Mouse (Mus musculus) left cerebral cortex, adult 18-20 months (tissue): ENCODE data around the gene Zbtb17. TPM values are rescaled to one million over a fixed set of nuclear protein-coding genes. Genes with fewer than 3 reads are reported as not detected.
A peak's percentile ranks its signal among the peaks of the same experiment; 100 is the strongest.

Source experiments
- DNase-seq, 2 experiments: peaks; one replicate each; pipeline ENCODE4 v3.0.0; 2021 to 2022; ENCODE audit warnings: low spot score in 2 of 2, mixed read lengths in 1 of 2
- total RNA-seq, 2 experiments: library from RNA; stranded (reverse); gene quantifications; 2 replicates each; pipeline ENCODE4 v1.2.3; 2021

The Zbtb17 gene
- total RNA-seq, 2 experiments from 2014 or later: 38.8 to 47.7 TPM

DNA sequence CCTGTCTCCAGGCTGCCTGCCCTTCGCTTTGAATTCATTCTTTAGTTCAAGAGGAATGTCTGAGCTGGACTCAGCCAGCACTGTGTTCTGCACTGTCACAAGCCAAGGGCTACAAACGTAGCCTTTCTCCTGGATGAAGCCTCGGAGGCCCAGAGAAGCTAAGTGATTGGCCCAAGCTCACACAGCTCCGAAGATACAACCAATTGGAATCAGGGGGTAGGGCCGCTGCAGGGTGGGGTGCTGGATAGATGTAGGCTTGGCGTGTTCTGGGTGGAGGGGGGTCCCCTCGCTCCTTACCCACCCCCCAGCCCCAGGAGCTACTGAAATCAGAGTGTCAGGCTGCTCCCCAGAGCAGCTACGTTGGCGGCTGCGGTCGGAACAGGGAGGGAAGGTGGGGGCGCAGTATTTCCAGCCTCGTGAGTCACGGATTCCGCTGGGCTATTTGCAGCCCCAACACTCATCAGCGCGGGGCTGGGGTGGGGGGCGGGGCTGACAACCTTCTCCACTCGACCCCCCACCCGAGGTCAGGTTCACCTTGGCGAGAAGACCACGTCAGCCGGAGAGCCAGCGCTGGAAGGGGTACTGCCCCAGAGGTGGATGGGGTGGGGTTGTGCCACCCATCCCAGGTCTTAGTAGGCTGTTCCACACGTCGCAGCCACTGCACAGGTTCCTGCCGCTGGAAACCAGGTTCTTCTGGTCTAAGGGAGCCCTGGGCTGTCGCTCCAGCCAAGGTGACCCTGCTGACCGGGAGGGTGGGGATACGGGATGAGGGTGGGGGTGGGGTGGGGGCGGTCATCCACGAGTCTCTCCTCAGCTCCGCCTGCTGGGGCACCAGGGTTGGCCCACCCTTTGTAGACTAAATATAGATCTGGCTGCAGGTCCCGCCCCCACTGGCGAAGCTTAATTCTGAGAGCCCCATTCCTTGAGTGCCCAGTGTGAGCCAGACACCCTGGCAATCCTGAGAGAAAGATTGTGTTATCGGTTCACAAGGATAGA is 18.7 kb upstream of the Zbtb17 start:
- peak; percentile 68 to 81 for DNase-seq

DNA sequence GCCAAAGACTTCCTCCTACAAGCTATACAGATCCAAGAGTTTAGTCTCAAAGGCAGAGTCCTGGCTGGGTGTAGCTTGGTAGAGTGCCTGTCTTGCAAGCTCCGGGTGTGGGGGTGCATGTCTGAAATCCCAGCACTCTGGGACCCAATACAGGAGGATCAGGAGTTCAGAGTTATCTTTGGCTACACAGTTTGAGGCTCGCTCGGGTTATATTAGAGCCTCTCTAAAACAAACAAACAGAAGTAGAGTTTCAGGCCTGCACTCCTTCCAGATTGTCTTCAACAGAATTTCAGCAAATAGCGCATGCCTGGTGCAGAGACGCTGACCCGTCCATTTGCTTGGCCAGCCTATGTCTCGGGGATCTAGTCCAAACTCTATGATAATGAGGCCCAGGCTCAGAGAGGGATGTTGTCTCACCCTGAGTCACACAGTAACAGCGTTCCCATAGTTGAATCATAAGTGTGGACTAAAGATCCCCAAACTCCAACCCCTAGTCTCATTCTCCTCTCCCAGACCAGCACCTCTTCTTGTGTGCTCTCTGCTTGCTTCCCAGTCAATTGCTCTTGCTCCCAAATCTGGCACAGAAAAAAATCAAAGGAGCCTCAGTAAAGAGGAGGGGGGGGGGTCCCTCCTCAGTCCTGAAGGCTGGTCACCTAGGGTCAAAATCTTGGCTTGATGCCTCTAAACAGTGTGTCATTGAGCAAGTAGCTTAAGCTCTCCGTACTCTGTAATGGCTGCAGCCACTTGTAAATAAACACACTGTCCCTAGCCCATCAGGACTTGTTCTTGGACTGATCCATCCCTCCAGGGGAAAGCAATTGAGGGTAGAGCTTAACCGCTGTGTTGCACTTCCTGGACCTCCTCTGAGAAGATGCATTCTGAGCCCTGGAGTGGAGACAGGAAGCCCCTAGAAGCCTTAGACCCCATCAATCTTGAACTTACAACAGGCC is 17.4 kb upstream of the Zbtb17 start:
- DNase-seq: no peak

DNA sequence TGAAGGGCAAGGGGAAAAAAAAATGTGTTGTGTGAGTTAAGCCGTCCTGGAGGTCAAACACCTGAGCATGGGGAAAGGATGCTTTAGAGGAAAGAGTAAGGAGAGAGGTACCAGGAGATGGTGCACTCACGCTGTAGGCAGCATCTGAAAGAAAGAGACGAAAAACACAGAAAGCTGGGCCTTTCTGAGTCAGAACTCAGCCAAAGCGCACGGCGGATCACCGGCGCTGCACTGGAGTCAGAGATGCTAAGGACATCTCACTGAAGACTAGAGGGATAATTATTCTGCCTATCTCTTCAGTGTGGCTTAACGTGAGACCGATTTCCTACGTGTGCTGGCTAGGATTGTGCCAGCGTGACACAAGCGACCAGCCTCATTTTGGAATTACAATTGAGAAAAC is 16.5 kb upstream of the Zbtb17 start:
- DNase-seq: no peak

DNA sequence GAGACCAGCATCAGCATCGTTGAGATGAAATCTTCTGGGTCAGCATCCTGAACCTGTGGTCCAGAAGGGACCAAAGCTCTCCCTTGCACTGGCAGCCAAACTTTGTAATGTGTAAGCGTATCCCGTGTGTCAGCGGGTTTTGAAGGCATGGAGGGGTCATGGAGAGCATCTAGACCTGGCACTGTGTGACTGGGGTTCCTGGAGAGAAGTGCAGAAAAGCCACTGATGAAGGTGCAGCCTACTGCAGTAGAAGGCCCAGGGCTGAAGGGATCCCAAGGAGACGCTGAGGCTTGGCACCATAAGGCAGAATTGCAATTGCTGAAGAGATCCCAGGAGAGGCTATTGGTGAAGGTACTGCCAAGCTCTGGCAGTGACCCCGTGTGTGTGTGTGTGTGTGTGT is 15.1 kb upstream of the Zbtb17 start:
- DNase-seq: no peak

DNA sequence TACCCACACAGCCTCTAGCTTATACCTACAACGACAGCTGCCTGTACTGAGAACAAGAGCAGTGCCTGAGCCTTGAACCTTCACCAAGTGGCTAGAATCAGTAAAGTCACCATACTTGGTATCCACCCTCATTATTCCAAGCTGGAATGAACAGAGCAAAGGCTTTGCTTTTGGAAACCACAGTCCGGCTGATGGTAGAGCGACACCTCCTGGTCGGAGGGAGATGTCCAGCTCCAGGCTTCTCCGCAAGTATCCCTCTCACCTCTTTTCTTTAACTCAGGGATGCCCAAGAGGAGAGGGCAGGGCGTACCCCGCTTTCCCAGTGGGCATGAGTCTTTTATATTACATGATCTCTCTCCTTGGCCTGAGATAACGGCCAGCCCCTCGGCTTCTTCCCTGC is 14.6 kb upstream of the Zbtb17 start:
- peak in 1 of 2 experiments; percentile 55 for DNase-seq

DNA sequence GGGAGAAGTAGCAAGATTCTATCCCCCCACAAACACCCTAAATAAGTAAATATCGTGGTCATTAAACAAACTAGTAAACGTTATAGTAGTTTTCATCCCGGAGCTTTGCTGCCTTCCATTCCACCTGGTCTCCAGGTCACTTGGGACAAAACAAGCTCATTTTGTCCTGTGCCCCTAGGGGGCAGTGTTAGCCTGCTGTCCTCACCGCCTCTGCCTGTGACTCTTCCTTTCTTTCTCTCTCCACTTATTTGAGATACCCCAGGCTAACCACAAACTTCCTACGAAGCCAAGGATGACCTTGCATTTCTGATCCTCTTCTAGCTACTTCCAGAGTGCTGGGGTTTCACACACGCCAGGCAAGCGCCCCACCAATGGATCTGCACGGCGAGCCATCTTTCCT is 13.5 kb upstream of the Zbtb17 start:
- peak; percentile 63 to 74 for DNase-seq

DNA sequence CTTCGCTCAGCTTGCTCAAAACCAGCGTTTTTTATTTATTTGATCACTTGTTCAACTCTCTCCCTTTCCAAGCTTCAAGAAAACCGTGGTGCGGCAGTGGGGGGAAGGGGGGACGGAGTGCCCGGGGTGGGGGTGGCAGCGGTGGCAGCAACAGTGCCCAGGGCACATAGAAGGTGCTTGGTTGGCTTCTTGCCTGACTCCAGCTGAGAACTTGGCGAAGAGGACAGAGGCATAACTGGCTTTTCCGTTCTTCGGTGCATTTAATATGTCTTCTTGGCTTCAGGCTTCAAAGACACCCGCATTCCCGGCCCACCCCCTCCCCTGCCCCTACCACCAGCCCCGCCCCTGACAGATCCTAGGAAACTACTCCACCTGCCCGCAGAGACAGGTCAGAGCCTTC is 11.8 kb upstream of the Zbtb17 start:
- DNase-seq: no peak

DNA sequence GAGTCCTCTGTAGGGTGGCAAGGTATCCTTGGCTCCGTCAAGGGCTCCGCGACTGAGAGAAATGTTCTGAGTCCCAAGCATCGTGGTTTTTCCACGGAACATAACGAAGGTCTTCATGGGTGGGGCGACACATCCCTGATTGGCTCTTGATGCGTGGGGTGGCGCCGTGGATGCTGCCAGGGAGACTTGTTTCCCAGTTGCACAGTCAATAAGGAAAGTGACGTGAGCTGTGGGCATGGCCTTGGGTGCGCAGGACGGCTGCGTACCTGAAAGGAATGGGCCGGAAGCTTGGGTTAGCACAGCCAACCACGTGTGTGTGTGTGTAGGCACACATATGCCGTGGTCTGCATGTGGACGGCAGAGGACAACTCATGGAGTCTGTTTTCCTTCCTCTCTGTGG is 11.3 kb upstream of the Zbtb17 start:
- DNase-seq: no peak

DNA sequence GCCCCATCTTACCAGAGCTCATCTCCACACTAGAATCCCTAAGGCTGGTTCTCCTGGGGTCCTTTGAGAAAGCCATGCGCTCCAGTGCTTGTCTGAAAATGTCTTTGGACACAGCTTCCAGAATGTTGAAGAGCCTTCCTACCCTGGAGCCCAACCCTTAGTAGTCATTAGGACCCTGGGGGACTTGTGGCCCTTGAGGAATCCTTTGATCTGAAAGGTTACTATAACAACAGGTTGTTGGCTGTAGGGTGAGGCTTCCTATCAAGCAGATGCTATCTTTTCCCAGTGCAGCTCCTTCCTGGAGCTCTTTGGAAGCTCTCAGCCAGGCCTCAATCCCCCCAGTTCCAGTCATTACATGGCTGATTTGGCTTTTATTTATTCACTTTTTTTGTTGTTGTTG is 8.5 kb upstream of the Zbtb17 start, which contains the start of gene Srarp:
TSS of gene Srarp (minus strand) at position 132 of the 400 bp plus-strand sequence.
- no peak for DNase-seq

DNA sequence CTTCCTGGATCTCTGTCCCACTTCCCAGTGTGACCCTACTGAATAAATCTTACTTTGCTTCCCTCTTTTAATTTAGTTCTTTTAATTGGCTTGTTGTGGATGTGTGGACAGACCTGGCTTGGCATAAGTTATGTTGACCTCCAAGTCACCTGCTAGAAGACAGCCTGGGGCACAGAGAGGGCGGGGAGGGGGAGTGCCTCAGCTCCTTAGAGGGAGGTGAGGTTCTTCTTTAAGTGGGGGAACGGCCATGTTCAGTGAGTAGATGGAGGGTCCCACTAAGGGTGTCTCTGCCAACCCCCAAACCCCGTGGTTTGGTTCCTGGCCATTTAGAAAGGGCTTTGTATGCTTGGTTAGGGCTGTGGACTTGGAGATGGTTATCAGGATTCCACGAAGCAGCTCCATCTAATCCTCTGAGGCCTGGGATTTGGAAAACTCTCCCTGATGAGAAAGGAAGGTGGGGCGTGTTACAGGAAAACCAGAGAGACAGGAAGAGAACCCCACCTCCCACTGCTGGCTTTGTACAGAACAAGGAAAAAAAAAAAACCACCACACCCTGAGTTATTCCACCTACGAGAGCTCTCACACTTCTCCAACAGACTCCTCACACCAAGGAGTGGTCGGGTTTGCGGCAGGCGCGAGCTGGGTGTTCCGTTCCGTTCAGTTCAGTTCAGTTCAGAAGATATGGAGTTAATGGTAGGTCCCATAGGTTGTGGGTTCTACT is 5.2 kb upstream of the Zbtb17 start:
- DNase-seq: no peak

DNA sequence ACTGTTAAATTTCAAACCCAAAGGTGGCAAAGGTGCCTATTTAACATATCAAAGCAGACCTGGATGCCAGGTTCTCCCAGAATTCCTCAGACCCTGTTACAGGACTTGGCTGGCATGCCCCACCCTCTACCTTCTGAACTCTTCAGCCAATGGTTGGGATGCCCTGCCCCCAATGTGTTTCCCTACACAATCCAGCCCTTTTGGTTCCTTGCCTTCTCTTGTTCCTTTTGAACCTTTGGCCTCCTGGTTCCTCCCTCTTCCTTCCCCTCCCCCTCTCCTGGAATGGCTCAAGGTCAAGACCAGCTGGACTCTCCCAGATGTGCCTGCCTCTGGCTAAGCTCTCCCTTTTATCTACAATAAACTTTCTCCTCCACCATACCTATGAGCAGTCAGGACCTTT is 3.6 kb upstream of the Zbtb17 start:
- no peak for DNase-seq

DNA sequence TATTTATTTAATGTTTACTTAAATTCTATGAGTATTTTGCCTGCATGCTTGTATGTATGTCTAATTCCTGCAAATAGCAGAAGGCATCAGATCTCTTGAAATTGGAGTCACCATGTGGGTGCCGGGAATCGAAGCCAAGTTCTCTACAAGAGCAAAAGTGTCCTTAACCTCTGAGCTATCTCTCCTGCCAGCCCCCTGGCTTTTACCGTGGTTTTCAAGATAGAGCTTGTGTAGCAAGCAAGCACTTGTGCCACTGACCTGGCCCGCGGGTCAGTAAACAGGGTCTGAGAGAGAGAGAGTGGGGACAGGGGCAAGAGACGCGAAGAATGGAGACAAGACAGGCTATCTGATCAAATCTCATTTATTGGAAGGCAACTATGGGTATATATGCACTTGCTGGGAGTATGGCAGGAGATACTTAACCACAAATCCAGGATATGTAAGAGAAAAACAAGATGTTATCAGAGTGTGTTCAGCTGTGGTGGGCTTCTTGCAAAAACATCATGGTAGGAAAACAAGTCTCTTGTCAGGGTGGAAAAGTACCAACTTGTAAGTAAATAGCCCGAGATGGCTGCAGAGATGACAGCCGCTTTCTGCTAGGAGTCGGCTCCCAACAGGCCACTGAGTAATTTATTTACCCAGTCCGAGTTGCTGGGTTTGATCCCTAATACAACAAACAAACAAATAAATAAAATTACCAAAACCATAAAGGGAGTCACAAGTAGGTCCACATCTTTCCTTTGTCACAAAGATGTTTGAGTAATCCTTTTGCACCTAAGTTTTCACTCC is 619 bp upstream of the Zbtb17 start:
- no peak for DNase-seq

DNA sequence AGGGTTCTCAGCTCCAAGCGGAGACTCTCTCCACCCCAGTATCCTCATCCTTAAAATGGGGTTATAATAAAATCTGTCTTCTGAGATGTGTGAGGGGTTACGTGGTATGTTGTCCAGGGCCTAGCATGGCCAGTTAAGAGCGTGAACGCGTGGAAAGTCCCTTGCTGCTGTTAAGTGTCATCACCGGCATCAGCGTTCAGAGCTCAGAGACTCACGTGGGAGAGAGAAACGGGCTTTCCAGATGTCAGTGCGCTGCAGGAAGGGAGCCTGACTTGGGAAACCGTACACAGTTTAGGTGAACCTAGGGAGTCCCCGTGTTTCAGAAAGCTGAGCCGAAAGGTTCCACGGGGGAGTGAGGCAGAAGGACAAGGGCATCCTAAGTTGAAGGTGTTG is 870 bp downstream of the Zbtb17 start:
- no peak for DNase-seq

DNA sequence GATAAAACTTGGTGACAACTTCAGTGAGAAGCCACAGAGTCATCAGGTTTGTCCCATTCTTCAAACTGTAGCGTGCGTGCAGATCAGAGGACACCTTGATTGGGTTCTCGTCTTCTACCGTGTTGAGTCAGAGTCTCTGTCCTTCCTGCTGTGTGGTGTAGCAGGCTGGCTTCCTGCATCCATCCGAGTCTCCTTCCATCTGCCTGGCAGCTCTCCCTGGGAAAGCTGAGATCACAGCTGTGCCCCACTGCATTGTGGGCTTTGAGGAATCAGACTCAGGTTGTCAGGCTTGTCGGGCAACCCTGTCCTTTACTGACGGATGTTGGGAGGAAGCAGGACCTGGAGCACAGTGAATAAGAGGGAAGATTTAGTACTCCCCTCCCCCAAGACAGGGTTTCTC is 1.8 kb downstream of the Zbtb17 start:
- no peak for DNase-seq

DNA sequence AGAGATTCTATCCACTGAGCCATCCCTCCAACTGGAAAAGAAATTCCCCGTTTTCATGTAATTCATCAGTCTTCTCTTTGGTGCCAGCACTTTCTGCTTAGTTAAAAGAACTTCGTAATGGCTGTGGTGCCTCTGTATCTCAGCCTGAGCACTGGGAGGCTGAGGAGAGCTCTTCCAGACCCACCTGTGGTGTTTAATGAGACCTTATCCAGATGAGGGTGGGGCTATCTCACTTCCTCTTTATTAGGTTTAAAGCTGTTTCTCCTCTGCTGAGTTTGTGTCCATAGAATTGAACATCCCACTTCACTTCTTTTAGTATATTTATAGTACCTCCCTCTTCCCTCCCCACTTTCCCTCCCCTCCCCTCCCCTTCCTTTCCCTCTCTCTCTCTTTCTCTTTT is 6.8 kb downstream of the Zbtb17 start:
- DNase-seq: no peak

DNA sequence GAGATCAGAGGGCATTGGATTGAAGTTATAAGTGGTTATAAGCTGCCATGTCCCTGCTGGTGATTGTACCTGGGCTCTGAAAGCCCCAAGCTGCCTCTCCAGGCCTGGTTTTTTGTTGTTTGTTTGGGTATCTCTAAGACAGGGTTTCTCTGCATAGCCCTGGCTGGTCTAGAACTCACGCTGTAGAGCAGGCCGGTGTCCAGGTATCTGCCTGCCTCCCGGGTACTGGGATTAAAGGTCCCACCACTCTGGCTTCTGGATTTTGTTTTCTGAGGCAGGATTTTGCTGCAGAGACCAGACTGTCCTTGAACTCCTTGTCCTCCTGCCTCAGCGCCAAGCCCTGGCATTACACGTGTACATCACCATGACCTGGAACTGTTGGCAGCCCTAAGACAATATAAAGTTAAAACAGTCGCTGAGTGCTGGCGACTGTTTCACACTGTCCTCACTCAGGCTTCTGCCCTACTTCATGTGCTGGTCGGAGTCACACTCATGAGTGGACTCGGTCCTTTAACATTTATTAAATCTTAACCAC is 7.5 kb downstream of the Zbtb17 start:
- DNase-seq: no peak

DNA sequence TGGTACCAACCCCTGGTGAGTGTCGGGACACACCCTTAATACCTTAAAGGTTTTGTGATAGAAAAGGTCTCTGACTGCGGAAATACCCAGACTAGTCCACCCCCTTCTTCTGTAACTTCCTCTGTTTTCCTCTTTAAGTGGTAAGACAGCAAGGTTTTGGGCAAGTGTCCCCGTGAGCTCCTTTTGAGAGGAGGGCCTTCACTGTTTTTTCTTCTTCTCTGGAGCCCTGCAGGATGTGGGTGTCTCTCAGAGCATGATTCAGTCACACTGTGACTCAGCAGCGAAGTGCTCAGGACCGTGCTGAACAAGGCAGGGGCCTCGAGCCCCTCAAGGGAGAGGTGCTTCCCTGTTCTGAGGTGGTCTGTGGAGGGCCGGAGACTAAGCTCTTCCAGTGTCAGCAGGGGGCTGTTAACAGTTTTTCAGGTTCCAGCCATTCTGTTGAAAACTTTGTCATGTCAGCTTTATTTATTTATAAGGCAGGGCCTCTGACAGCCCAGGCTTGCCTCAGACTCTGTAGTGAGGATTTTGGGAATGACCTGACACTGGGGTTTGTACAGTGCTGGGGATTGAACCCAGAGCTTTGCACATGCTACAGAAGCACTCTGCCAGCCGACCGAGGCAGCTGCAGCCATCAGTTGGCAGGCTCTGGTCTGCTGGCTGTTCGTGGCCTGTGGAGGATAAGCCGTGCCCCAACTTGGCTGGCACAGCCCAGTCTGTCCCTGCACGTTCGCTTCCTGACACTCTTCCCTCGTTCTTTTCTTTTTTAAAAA is 10.3 kb downstream of the Zbtb17 start:
- DNase-seq: peak in 1 of 2 experiments; percentile 64

DNA sequence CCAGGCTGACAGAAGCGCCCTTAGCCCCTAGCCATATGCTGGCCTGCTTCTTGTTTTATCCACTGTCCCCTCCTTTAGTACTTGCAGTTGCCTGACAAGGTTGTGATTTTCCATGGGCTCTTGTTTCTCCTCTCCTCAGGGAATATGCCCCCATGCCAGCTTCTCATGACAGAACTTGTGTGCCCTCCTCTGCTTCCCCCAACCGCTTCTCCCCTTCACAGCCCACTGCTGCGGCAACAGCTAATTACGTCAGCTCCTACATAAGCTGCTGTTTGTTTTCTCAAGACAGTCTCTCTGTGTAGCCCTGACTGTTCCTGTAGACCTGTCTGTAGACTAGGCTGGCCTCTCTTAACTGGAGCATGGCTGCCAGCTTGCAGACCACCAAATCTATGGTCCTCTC is 11.1 kb downstream of the Zbtb17 start:
- DNase-seq: no peak

DNA sequence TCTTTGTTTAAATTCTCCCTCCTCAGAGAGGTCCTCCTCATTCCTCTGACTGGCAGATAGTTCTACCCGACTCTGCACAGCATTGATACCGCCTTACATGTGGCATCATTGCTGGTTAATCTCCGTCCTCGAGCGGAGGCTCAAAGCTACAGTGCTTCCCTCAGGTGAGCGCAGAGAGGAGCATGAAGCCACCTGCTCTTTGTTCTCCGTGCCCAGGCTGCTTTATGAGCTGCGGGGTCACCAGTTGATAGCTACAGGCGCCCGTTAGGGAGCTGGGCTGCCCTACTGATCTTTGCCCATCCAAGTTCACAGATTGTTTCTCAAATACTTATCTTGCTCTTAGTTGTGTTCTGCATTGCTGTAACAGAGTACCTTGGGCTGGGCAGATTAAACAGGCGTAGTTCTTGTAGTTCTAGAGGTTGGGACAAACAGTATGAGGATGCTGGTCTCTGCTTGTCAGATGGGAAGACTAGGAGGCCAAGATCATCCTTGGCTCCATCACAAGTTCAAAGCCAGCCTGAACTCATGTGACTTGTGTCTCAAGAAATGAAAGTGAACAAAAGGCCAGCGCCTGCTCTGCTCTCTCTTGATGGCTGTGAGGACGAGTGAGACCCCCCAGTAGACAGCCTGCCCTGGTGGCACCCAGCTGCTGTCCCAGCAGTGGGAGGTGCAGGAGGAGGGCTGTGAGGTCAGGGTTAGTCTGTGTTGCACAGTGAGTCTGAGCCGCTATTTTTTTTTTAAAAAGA is 11.9 kb downstream of the Zbtb17 start:
- no peak for DNase-seq
